Mouse (Mus musculus): ENCODE results near the gene Mitd1. TPM values are rescaled to one million over a fixed set of nuclear protein-coding genes. Genes with fewer than 3 reads are reported as not detected.

The Mitd1 gene
- polyA plus RNA-seq (2012; rRNA removed) = 1.2 TPM in 2 replicates

GRCm38 (mm10) chr1:37890025-37890652, at the start of gene Mitd1, which contains the start of gene Mrpl30:
TSS of gene Mitd1 (minus strand) at chr1:37890411.
TSS of gene Mrpl30 (plus strand) at chr1:37890477.

GRCm38 (mm10) chr1:37916393-37916792, 26.2 kb upstream of the Mitd1 start, which contains the start of gene Lyg2:
TSS of gene Lyg2 (minus strand) at chr1:37916493.

GRCm38 (mm10) chr1:37871704-37872103, 18.5 kb downstream of the Mitd1 start, which contains the start of gene Lipt1:
TSS of gene Lipt1 (plus strand) at chr1:37871738.

GRCm38 (mm10) chr1:37866286-37866685, 23.9 kb downstream of the Mitd1 start, which contains the start of gene Tsga10:
TSS of gene Tsga10 (minus strand) at chr1:37866429.

Other genes starting within 250 kb of the Mitd1 start
- 10.8 and 11.0 TPM in 2 replicates for gene 2010300C02Rik, start 170.3 kb downstream of the Mitd1 start, polyA plus RNA-seq (2012; rRNA removed)
- 0.03 and 0.08 TPM in 2 replicates for gene Tsga10, start 24.0 kb downstream of the Mitd1 start, polyA plus RNA-seq (2012; rRNA removed)
- gene Lipt1, start 18.7 kb downstream of the Mitd1 start, polyA plus RNA-seq (2012; rRNA removed) = 0.15 and 0.25 TPM in 2 replicates
- gene Mrpl30, start 66 bp upstream of the Mitd1 start, polyA plus RNA-seq (2012; rRNA removed) = 15.6 and 21.5 TPM in 2 replicates
- gene Lyg2, start 26.1 kb upstream of the Mitd1 start, polyA plus RNA-seq (2012; rRNA removed) = not detected in 2 replicates
- 1.8 and 16.3 TPM in 2 replicates for gene Lyg1, start 67.3 kb upstream of the Mitd1 start, polyA plus RNA-seq (2012; rRNA removed)
- 0.83 and 1.5 TPM in 2 replicates for gene Txndc9, start 107.5 kb upstream of the Mitd1 start, polyA plus RNA-seq (2012; rRNA removed)
- 0.32 and 0.66 TPM in 2 replicates for gene Eif5b, start 107.6 kb upstream of the Mitd1 start, polyA plus RNA-seq (2012; rRNA removed)
- 0.91 and 1.5 TPM in 2 replicates for gene Rev1, start 239.4 kb upstream of the Mitd1 start, polyA plus RNA-seq (2012; rRNA removed)